Mouse (Mus musculus) gastrocnemius, adult 8-10 months (tissue): ENCODE measurements around the gene Tgoln1. TPM values are rescaled to one million over a fixed set of nuclear protein-coding genes. Genes with fewer than 3 reads are reported as not detected.

Source experiments
- total RNA-seq, 4 experiments: library from RNA; stranded (reverse); gene quantifications; 2 replicates each; pipeline ENCODE4 v1.2.4; 2022

The Tgoln1 gene
- total RNA-seq, 4 experiments from 2014 or later = 24.2 to 28.7 (median 25.4) TPM

Other genes with a start within 250 kb of the Tgoln1 start
- 100 to 1,000 TPM; 103 to 116 (median 107) TPM for gene Vamp5, start 236.5 kb downstream of the Tgoln1 start, total RNA-seq
- 10 to 100 TPM; 37.1 to 47.8 (median 45.0) TPM for gene Vamp8, start 226.3 kb downstream of the Tgoln1 start, total RNA-seq
- 10 to 100 TPM; 10.3 to 13.5 (median 10.5) TPM for gene Ggcx, start 202.7 kb downstream of the Tgoln1 start, total RNA-seq
- gene Mat2a, start 177.4 kb downstream of the Tgoln1 start, total RNA-seq = 100 to 1,000 TPM in 2 of 4 experiments, 10 to 100 TPM in 2; 78.0 to 122 (median 99.0) TPM
- gene Sh2d6, start 95.3 kb downstream of the Tgoln1 start, total RNA-seq = under 1 TPM; 0.29 to 0.61 (median 0.40) TPM
- gene Capg, start 72.6 kb downstream of the Tgoln1 start, total RNA-seq = 10 to 100 TPM in 1 of 4 experiments, 1 to 10 TPM in 3; 8.5 to 12.4 (median 9.0) TPM
- gene Elmod3, start 18.6 kb downstream of the Tgoln1 start, total RNA-seq = 1 to 10 TPM; 7.9 to 8.9 (median 8.2) TPM
- gene Retsat, start 18.5 kb downstream of the Tgoln1 start, total RNA-seq = 10 to 100 TPM; 64.4 to 72.3 (median 68.1) TPM
- gene Tcf7l1, start 172.3 kb upstream of the Tgoln1 start, total RNA-seq = 1 to 10 TPM; 3.0 to 5.0 (median 4.2) TPM